Mouse (Mus musculus) liver, adult 2 months (tissue): ENCODE data around the gene Hoxa4.

Experiments used
- CTCF ChIP-seq: fragments of 200-500 bp; IDR thresholded peaks from 2 replicates; pipeline ENCODE4 v1.5.1; 2011; ENCODE audit warnings: low read depth, low read length, control low read depth
- POLR2A ChIP-seq: fragments of 200-500 bp; IDR thresholded peaks from 2 replicates; pipeline ENCODE4 v1.6.1; 2011; ENCODE audit warnings: low read length, control low read depth; ENCODE audit not compliant: insufficient read depth; ENCODE audit errors: extremely low read depth

GRCm38 (mm10) chr6:52162093-52162380 is 29.5 kb downstream of the Hoxa4 start:
- TF ChIP-seq CTCF: no peak
- TF ChIP-seq POLR2A: no peak
